Mouse (Mus musculus) embryonic facial prominence, embryonic 12.5 days (tissue): ENCODE results near the gene Aqp5. TPM values are rescaled to one million over a fixed set of nuclear protein-coding genes. Genes with fewer than 3 reads are reported as not detected.

ENCODE experiments used
- ATAC-seq: fragments of 200-750 bp; cut with Nextera tagmentation; 2 replicates; pipeline ENCODE4 v1.8.0; 2017; ENCODE audit not compliant: insufficient number of reproducible peaks, insufficient read depth, low FRiP score, low TSS enrichment
- H3K27ac ChIP-seq: fragments of 300-500 bp; sonication (generic); 2 replicates; pipeline ENCODE4 v1.5.1; 2016; ENCODE audit warnings: mild to moderate bottlenecking
- H3K27me3 ChIP-seq: fragments of 300-500 bp; sonication (generic); 2 replicates; pipeline ENCODE4 v1.6.1; 2016; ENCODE audit warnings: mild to moderate bottlenecking, moderate library complexity
- H3K36me3 ChIP-seq: fragments of 300-500 bp; sonication (generic); 2 replicates; pipeline ENCODE4 v1.6.1; 2016; ENCODE audit warnings: mild to moderate bottlenecking
- H3K4me1 ChIP-seq: fragments of 300-500 bp; sonication (generic); 2 replicates; pipeline ENCODE4 v1.6.1; 2016
- H3K4me2 ChIP-seq: fragments of 300-500 bp; sonication (generic); replicated peaks from 2 replicates; pipeline ENCODE4 v1.6.1; 2016; ENCODE audit warnings: mild to moderate bottlenecking, moderate library complexity
- H3K4me3 ChIP-seq: fragments of 300-500 bp; sonication (generic); 2 replicates; pipeline ENCODE4 v1.5.1; 2016; ENCODE audit warnings: mild to moderate bottlenecking
- H3K9ac ChIP-seq: fragments of 300-500 bp; sonication (generic); 2 replicates; pipeline ENCODE4 v1.6.1; 2016; ENCODE audit warnings: mild to moderate bottlenecking, moderate library complexity
- H3K9me3 ChIP-seq: fragments of 300-500 bp; sonication (generic); 2 replicates; pipeline ENCODE4 v1.6.1; 2016; ENCODE audit warnings: mild to moderate bottlenecking, moderate library complexity
- WGBS: fragments of 180-500 bp; shearing (Covaris S2); methylation state at CpG from one replicate; pipeline ENCODE4 v1.1.7; 2016; 5-methylcytosine and 5-hydroxymethylcytosine counted together
- polyA plus RNA-seq: library from polyadenylated mRNA; unstranded; fragments of >200 nt; fragmentation: Nextera tagmentation; extraction: Ambion mirVana; gene quantifications from 2 replicates; pipeline ENCODE4 v1.2.1, GENCODE M21; 2016

Aqp5 gene
- polyA plus RNA-seq, 1 experiment from 2014 or later: 0.33 TPM

DNA sequence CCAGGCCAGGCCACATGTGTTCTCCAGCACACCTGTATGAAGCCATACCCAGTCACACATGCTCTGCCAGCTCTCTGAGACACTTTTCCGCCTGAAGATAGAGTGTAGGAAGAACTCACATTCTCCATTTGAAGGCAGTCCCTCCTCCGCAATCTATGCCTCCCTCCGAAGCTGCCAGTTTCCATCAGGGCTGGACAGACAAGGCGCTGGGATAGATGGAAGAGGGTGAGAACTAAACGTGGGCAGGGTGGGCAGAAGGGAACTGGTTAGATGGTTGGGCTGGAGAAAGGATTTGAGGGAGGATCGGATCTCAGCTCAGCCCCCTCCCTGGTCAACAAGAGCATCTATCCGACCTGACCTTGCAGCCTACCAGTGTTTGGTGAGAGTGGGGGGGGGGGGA, 6.3 kb downstream of the Aqp5 start:
- no peak overlapping the region for H3K4me3 ChIP-seq
- H3K9me3 ChIP-seq: no peaks in the 10 kb centered on the region
- ATAC-seq: no peak; the same call in 1 of the 2 replicates
- H3K36me3 ChIP-seq: no peaks in the 10 kb centered on the region
- peaks cover 87% of the 10 kb centered on the region for H3K27me3 ChIP-seq
- no peak overlapping the region for H3K9ac ChIP-seq
- H3K4me1 ChIP-seq: peaks cover 11% of the 10 kb centered on the region
- H3K4me2 ChIP-seq: no peak overlapping the region
- no peak overlapping the region for H3K27ac ChIP-seq
- 48% methylated on average over 7 of the region's 7 CpGs for WGBS

GRCm38 (mm10) chr15:99597596-99597995, 7.0 kb downstream of the Aqp5 start:
- WGBS: 43% methylated on average over 8 of the region's 8 CpGs
- H3K27ac ChIP-seq: no peak overlapping the region
- no peaks in the 10 kb centered on the region for H3K9me3 ChIP-seq
- no peak overlapping the region for H3K4me2 ChIP-seq
- ATAC-seq: no peak
- peaks cover 11% of the 10 kb centered on the region for H3K4me1 ChIP-seq
- no peak overlapping the region for H3K9ac ChIP-seq
- no peak overlapping the region for H3K4me3 ChIP-seq
- H3K27me3 ChIP-seq: peaks cover 83% of the 10 kb centered on the region
- no peaks in the 10 kb centered on the region for H3K36me3 ChIP-seq

- H3K4me2 ChIP-seq: no peak overlapping the region
- ATAC-seq: no peak
- no peak overlapping the region for H3K27ac ChIP-seq
- H3K9me3 ChIP-seq: no peaks in the 10 kb centered on the region
- no peak overlapping the region for H3K9ac ChIP-seq
- 59% methylated on average over 17 of the region's 17 CpGs for WGBS
- peaks cover 75% of the 10 kb centered on the region for H3K27me3 ChIP-seq
- no peaks in the 10 kb centered on the region for H3K36me3 ChIP-seq
- H3K4me1 ChIP-seq: peaks cover 11% of the 10 kb centered on the region
- no peak overlapping the region for H3K4me3 ChIP-seq
Measured at GRCm38 (mm10) chr15:99599245-99600070, 8.9 kb downstream of the Aqp5 start.

- H3K27ac ChIP-seq: no peak within 1 kb of the TSS
- peaks cover 77% of the 10 kb centered on the region for H3K27me3 ChIP-seq
- H3K36me3 ChIP-seq: no peaks in the 10 kb centered on the region
- H3K9me3 ChIP-seq: no peaks in the 10 kb centered on the region
- no peak for ATAC-seq
- no peak within 1 kb of the TSS for H3K4me2 ChIP-seq
- WGBS: 51% methylated on average over 22 of the region's 22 CpGs
- peaks cover 10% of the 10 kb centered on the region for H3K4me1 ChIP-seq
- H3K9ac ChIP-seq: no peak within 1 kb of the TSS
- no peak within 1 kb of the TSS for H3K4me3 ChIP-seq
Measured at GRCm38 (mm10) chr15:99600986-99601822, 10.6 kb downstream of the Aqp5 start, which contains the start of gene Aqp6. Aqp6 (plus strand) TSS chr15:99601400.

GRCm38 (mm10) chr15:99601823-99602120, 11.2 kb downstream of the Aqp5 start:
- Histone ChIP-seq H3K4me2 (no peak overlapping the region), H3K27ac (no peak overlapping the region)
- 24% methylated on average over 5 of the region's 5 CpGs for WGBS

GRCm38 (mm10) chr15:99602206-99602820, 11.7 kb downstream of the Aqp5 start:
- H3K4me1 ChIP-seq: peaks cover 19% of the 10 kb centered on the region
- 69% methylated on average over 17 of the region's 17 CpGs for WGBS

More at GRCm38 (mm10) chr15:99601823-99602120, 11.2 kb downstream of the Aqp5 start:
- no peak overlapping the region for H3K4me3 ChIP-seq
- H3K9me3 ChIP-seq: no peaks in the 10 kb centered on the region
- peaks cover 13% of the 10 kb centered on the region for H3K4me1 ChIP-seq
- peaks cover 79% of the 10 kb centered on the region for H3K27me3 ChIP-seq
- no peak for ATAC-seq
- H3K9ac ChIP-seq: no peak overlapping the region
- H3K36me3 ChIP-seq: no peaks in the 10 kb centered on the region

DNA sequence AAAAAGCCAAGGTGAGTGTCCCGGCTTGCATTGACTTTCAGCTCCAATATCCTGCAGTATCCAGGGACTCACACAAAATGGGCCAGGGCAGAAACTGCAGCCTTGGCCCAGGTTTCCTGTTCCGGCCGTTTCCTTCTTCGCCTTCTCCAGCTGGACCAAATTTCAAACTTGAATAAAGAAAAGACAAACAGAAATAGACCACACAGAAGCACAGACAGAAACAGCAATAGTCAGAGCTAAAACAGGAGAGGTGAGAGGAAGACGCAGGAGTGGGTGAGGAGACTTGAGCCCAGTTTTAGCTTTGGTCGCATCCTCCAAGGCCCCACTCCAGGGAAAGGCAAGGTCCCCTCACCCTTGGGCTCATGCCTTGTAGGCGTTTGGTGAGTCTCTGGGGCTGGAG, 12.6 kb downstream of the Aqp5 start:
- Histone ChIP-seq H3K27me3 (peaks cover 66% of the 10 kb centered on the region), H3K4me2 (no peak overlapping the region), H3K9me3 (no peaks in the 10 kb centered on the region), H3K36me3 (no peaks in the 10 kb centered on the region), H3K4me3 (no peak overlapping the region), H3K27ac (no peak overlapping the region), H3K9ac (no peak overlapping the region), H3K4me1 (peaks cover 28% of the 10 kb centered on the region)
- ATAC-seq: no peak
- 68% methylated on average over 7 of the region's 7 CpGs for WGBS

More at GRCm38 (mm10) chr15:99602206-99602820, 11.7 kb downstream of the Aqp5 start:
- H3K27me3 ChIP-seq: peaks cover 75% of the 10 kb centered on the region
- no peak overlapping the region for H3K4me3 ChIP-seq
- H3K4me2 ChIP-seq: no peak overlapping the region
- H3K9me3 ChIP-seq: no peaks in the 10 kb centered on the region
- no peak overlapping the region for H3K27ac ChIP-seq
- H3K9ac ChIP-seq: no peak overlapping the region
- no peak for ATAC-seq
- no peaks in the 10 kb centered on the region for H3K36me3 ChIP-seq

DNA sequence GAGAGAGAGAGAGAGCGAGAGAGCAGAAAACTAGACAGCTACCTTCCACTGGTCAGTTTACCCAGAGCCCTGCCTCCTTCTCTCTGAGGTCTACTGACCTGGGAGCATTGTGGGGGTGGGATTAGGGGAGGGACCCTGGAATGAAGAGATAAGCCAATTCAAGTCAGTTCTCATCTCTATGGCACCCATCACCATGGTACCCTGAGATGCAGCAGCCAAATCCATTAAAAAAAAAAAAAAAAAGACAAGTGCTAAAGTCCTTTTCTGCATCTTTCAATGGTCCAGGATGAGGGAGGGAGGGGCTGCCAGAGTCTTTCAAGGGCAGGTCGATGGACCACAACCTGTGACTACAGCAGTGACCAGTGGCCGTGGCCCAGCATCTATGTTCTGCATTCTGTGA, 15.0 kb downstream of the Aqp5 start:
- Histone ChIP-seq H3K4me1 (peaks cover 36% of the 10 kb centered on the region), H3K9ac (no peak overlapping the region), H3K9me3 (no peaks in the 10 kb centered on the region), H3K4me3 (no peak overlapping the region), H3K27me3 (peaks cover 60% of the 10 kb centered on the region), H3K36me3 (no peaks in the 10 kb centered on the region), H3K4me2 (no peak overlapping the region), H3K27ac (no peak overlapping the region)
- WGBS: 73% methylated on average over 2 of the region's 3 CpGs
- ATAC-seq: no peak

GRCm38 (mm10) chr15:99606515-99606914, 15.9 kb downstream of the Aqp5 start:
- Histone ChIP-seq H3K4me2 (no peak overlapping the region), H3K9me3 (no peaks in the 10 kb centered on the region), H3K4me1 (peaks cover 41% of the 10 kb centered on the region), H3K9ac (no peak overlapping the region), H3K27ac (no peak overlapping the region), H3K27me3 (peaks cover 53% of the 10 kb centered on the region), H3K4me3 (no peak overlapping the region), H3K36me3 (no peaks in the 10 kb centered on the region)
- WGBS: 31% methylated on average over 5 of the region's 5 CpGs
- ATAC-seq: no peak

DNA sequence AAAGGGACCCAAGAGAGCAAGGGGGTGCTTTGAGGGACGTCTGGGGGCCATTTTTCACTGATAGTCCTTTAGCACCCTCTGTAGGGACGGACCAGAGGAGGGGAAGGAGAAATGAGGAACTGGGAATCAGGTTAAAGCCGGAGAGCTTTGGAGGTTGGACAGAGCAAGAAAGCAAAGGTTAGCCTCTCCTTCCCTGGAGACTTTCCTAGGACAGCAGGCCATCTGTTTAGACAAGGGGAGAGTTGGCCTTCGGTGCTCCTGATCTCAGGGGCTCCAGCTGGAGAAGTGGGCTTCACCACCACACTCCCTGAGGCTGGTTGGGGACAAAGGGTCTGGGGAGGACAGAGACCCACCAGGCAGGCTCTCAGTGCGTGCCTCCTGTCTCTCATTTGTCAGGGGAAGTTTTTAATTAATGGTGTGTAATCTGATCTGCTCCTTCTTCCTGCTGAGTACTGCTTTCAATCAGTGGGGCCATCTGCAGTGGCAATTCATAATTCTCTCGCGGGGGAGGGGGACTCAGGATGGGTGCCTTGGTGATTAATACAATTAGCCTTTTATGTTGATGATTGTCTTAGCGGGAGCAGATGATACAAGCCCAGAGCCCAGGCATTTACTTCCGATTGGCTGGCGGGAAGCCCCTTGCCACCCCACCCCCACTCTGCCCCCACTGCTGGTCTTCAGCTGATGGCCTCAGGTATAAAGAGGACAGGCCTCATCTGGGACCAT, 17.0 kb downstream of the Aqp5 start:
- no peak for ATAC-seq
- 8% methylated on average over 10 of the region's 10 CpGs for WGBS
- Histone ChIP-seq H3K9me3 (0 out of 2 replicates have a peak, but pooled peaks cover 2% of the 10 kb centered on the region), H3K4me1 (peaks cover 38% of the 10 kb centered on the region), H3K27ac (no peak overlapping the region), H3K36me3 (no peaks in the 10 kb centered on the region), H3K9ac (no peak overlapping the region), H3K4me3 (no peak overlapping the region), H3K27me3 (peaks cover 58% of the 10 kb centered on the region), H3K4me2 (peak overlapping the region; percentile 1; the same call in 1 of the 2 replicates)
